Mouse (Mus musculus) MEL (cell line): ENCODE data around the gene Banf1. TPM values are rescaled to one million over a fixed set of nuclear protein-coding genes. Genes with fewer than 3 reads are reported as not detected.

ENCODE experiments used
- DNase-seq: peaks from one replicate; pipeline ENCODE4 v3.0.0; 2011; ENCODE audit warnings: low read depth, low spot score
- H3K27ac ChIP-seq: 2 replicates; pipeline ENCODE4 v1.5.1; 2012; ENCODE audit warnings: low read depth, mild to moderate bottlenecking, control low read depth, low read length, moderate library complexity; ENCODE audit not compliant: control insufficient read depth
- H3K27me3 ChIP-seq, 2 experiments: fragments of 150-350 bp in 1 of 2; sonication (generic) in 1 of 2; 2 replicates each; pipeline ENCODE4 v1.6.1; 2012; ENCODE audit warnings: low read length in 2 of 2, mild to moderate bottlenecking in 2 of 2, improper control_type of control experiment in 1 of 2, moderate library complexity in 1 of 2; ENCODE audit not compliant: insufficient read depth in 2 of 2, control insufficient read depth in 1 of 2
- H3K36me3 ChIP-seq, 2 experiments: 2 replicates each; pipeline ENCODE4 v1.6.1; 2012 to 2014; ENCODE audit warnings: low read length in 2 of 2, improper control_type of control experiment in 1 of 2, inconsistent platforms in 1 of 2, mild to moderate bottlenecking in 1 of 2; ENCODE audit not compliant: insufficient read depth in 2 of 2, control insufficient read depth in 1 of 2
- H3K4me1 ChIP-seq, 2 experiments: fragments of 150-350 bp in 1 of 2; sonication (generic) in 1 of 2; 2 replicates each; pipeline ENCODE4 v1.6.1; 2012; ENCODE audit warnings: low read length in 2 of 2, improper control_type of control experiment in 1 of 2, mild to moderate bottlenecking in 1 of 2; ENCODE audit not compliant: insufficient read depth in 2 of 2, control insufficient read depth in 1 of 2
- H3K4me3 ChIP-seq, 2 experiments: fragments of 150-350 bp in 1 of 2; sonication (generic) in 1 of 2; 2 replicates each; pipeline ENCODE4 v1.5.1; 2012; ENCODE audit warnings: low read depth in 2 of 2, low read length in 2 of 2, mild to moderate bottlenecking in 2 of 2, moderate library complexity in 2 of 2, control low read depth in 1 of 2, improper control_type of control experiment in 1 of 2; ENCODE audit not compliant: control insufficient read depth in 1 of 2, insufficient read depth in 1 of 2
- H3K79me2 ChIP-seq: 2 replicates; pipeline ENCODE4 v1.6.1; 2012; ENCODE audit warnings: mild to moderate bottlenecking, low read length, moderate library complexity; ENCODE audit not compliant: control insufficient read depth, poor library complexity, insufficient read depth
- H3K9ac ChIP-seq: 2 replicates; pipeline ENCODE4 v1.6.1; 2012; ENCODE audit warnings: low read depth, mild to moderate bottlenecking, control low read depth, low read length, moderate library complexity; ENCODE audit not compliant: control insufficient read depth, poor library complexity, severe bottlenecking
- H3K9me3 ChIP-seq: fragments of 150-350 bp; sonication (generic); replicated peaks from 2 replicates; pipeline ENCODE4 v1.6.1; 2012; ENCODE audit warnings: mild to moderate bottlenecking, low read length, improper control_type of control experiment, moderate library complexity; ENCODE audit not compliant: insufficient read depth
- BHLHE40 ChIP-seq: IDR thresholded peaks from 2 replicates; pipeline ENCODE4 v1.6.1; 2012; ENCODE audit warnings: low read depth, mild to moderate bottlenecking, inconsistent platforms, low read length, improper control_type of control experiment, borderline replicate concordance
- CHD1 ChIP-seq: IDR thresholded peaks from 2 replicates; pipeline ENCODE4 v1.6.1; 2012; ENCODE audit warnings: low read depth, mild to moderate bottlenecking, inconsistent platforms, low read length, improper control_type of control experiment
- CTCF ChIP-seq, 3 experiments: IDR thresholded peaks in 2 of 3; conservative IDR thresholded peaks in 1 of 3; 2 replicates each; pipeline ENCODE4 v1.5.1; 2011 to 2012; ENCODE audit warnings: low read length in 3 of 3, low read depth in 2 of 3, mild to moderate bottlenecking in 2 of 3, improper control_type of control experiment in 1 of 3, inconsistent platforms in 1 of 3, mixed read lengths in 1 of 3, moderate library complexity in 1 of 3; ENCODE audit not compliant: control insufficient read depth in 1 of 3, insufficient read depth in 1 of 3, poor library complexity in 1 of 3, severe bottlenecking in 1 of 3
- E2F4 ChIP-seq: IDR thresholded peaks from 2 replicates; pipeline ENCODE4 v1.6.1; 2011; ENCODE audit warnings: low read depth, low read length, improper control_type of control experiment, borderline replicate concordance
- ELF1 ChIP-seq: IDR thresholded peaks from 2 replicates; pipeline ENCODE4 v1.6.1; 2014; ENCODE audit warnings: low read depth, mild to moderate bottlenecking, inconsistent platforms, low read length, improper control_type of control experiment, moderate library complexity
- EP300 ChIP-seq, 2 experiments: IDR thresholded peaks; 2 replicates each; pipeline ENCODE4 v1.6.1; 2011; ENCODE audit warnings: improper control_type of control experiment in 2 of 2, low read length in 2 of 2, low read depth in 1 of 2, mild to moderate bottlenecking in 1 of 2
- ETS1 ChIP-seq: IDR thresholded peaks from 2 replicates; pipeline ENCODE4 v1.6.1; 2012; ENCODE audit warnings: low read depth, mild to moderate bottlenecking, inconsistent platforms, low read length, improper control_type of control experiment, moderate library complexity
- GABPA ChIP-seq: IDR thresholded peaks from 2 replicates; pipeline ENCODE4 v1.6.1; 2012; ENCODE audit warnings: low read depth, mild to moderate bottlenecking, inconsistent platforms, low read length, improper control_type of control experiment, moderate library complexity
- HCFC1 ChIP-seq: IDR thresholded peaks from 2 replicates; pipeline ENCODE4 v1.6.1; 2012; ENCODE audit warnings: low read depth, mild to moderate bottlenecking, inconsistent platforms, low read length, improper control_type of control experiment, moderate library complexity
- JUND ChIP-seq: IDR thresholded peaks from 2 replicates; pipeline ENCODE4 v1.6.1; 2011; ENCODE audit warnings: low read depth, mild to moderate bottlenecking, improper control_type of control experiment, low read length
- MAFK ChIP-seq: IDR thresholded peaks from 2 replicates; pipeline ENCODE4 v1.6.1; 2011; ENCODE audit warnings: low read depth, mild to moderate bottlenecking, low read length, improper control_type of control experiment, borderline replicate concordance
- MAX ChIP-seq: IDR thresholded peaks from 2 replicates; pipeline ENCODE4 v1.6.1; 2011; ENCODE audit warnings: low read length, improper control_type of control experiment
- MAZ ChIP-seq: IDR thresholded peaks from 2 replicates; pipeline ENCODE4 v1.6.1; 2012; ENCODE audit warnings: low read depth, mild to moderate bottlenecking, inconsistent platforms, low read length, improper control_type of control experiment
- MXI1 ChIP-seq: IDR thresholded peaks from 2 replicates; pipeline ENCODE4 v1.6.1; 2011; ENCODE audit warnings: mild to moderate bottlenecking, low read depth, low read length, improper control_type of control experiment
- MYB ChIP-seq: IDR thresholded peaks from 2 replicates; pipeline ENCODE4 v1.6.1; 2011; ENCODE audit warnings: mild to moderate bottlenecking, low read depth, low read length, improper control_type of control experiment
- MYC ChIP-seq: IDR thresholded peaks from 2 replicates; pipeline ENCODE4 v1.6.1; 2011; ENCODE audit warnings: low read depth, mild to moderate bottlenecking, low read length, improper control_type of control experiment, moderate library complexity
- NELFE ChIP-seq: IDR thresholded peaks from 2 replicates; pipeline ENCODE4 v1.6.1; 2011; ENCODE audit warnings: low read depth, low read length, improper control_type of control experiment
- NRF1 ChIP-seq: IDR thresholded peaks from 2 replicates; pipeline ENCODE4 v1.6.1; 2014; ENCODE audit warnings: low read depth, mild to moderate bottlenecking, inconsistent platforms, low read length, improper control_type of control experiment, moderate library complexity; ENCODE audit not compliant: poor library complexity, insufficient read depth, severe bottlenecking
- POLR2AphosphoS2 ChIP-seq: IDR thresholded peaks from 2 replicates; pipeline ENCODE4 v1.6.1; 2011; ENCODE audit warnings: low read length, improper control_type of control experiment
- RAD21 ChIP-seq: IDR thresholded peaks from 2 replicates; pipeline ENCODE4 v1.6.1; 2011; ENCODE audit warnings: mild to moderate bottlenecking, low read depth, low read length, improper control_type of control experiment
- RCOR1 ChIP-seq: IDR thresholded peaks from 2 replicates; pipeline ENCODE4 v1.6.1; 2012; ENCODE audit warnings: low read depth, mild to moderate bottlenecking, inconsistent platforms, low read length, improper control_type of control experiment
- SIN3A ChIP-seq: IDR thresholded peaks from 2 replicates; pipeline ENCODE4 v1.6.1; 2012; ENCODE audit warnings: low read length, improper control_type of control experiment, inconsistent platforms
- SMC3 ChIP-seq: IDR thresholded peaks from 2 replicates; pipeline ENCODE4 v1.6.1; 2011; ENCODE audit warnings: low read depth, low read length, improper control_type of control experiment
- TAL1 ChIP-seq: IDR thresholded peaks from 2 replicates; pipeline ENCODE4 v1.6.1; 2012; ENCODE audit warnings: mild to moderate bottlenecking, inconsistent platforms, low read length, moderate library complexity, mixed read lengths
- TBP ChIP-seq: IDR thresholded peaks from 2 replicates; pipeline ENCODE4 v1.8.0; 2011; ENCODE audit warnings: low read depth, low read length, improper control_type of control experiment
- UBTF ChIP-seq: IDR thresholded peaks from 2 replicates; pipeline ENCODE4 v1.6.1; 2012; ENCODE audit warnings: low read depth, mild to moderate bottlenecking, inconsistent platforms, low read length, improper control_type of control experiment, moderate library complexity, borderline replicate concordance; ENCODE audit not compliant: insufficient read depth
- USF2 ChIP-seq, 2 experiments: IDR thresholded peaks; 2 replicates each; pipeline ENCODE4 v1.6.1; 2011 to 2012; ENCODE audit warnings: improper control_type of control experiment in 2 of 2, low read length in 2 of 2, borderline replicate concordance in 1 of 2, inconsistent platforms in 1 of 2, low read depth in 1 of 2, mild to moderate bottlenecking in 1 of 2; ENCODE audit not compliant: insufficient read depth in 1 of 2
- ZC3H11A ChIP-seq: IDR thresholded peaks from 2 replicates; pipeline ENCODE4 v1.6.1; 2012; ENCODE audit warnings: low read depth, mild to moderate bottlenecking, inconsistent platforms, low read length, improper control_type of control experiment
- polyA plus RNA-seq, 2 experiments: library from polyadenylated mRNA; stranded (reverse) in 1 of 2; unstranded in 1 of 2; fragments of >175 nt in 1 of 2; fragments of >200 nt in 1 of 2; gene quantifications; 2 replicates each; pipeline versions ENCODE4 v1.2.1 to v1.2.4; 2012; ENCODE audit warnings: low replicate concordance in 2 of 2, low read depth in 1 of 2; ENCODE audit not compliant: insufficient read length in 2 of 2, insufficient read depth in 1 of 2, missing spikeins in 1 of 2
- total RNA-seq: library from RNA; depleted of rRNA; stranded (reverse); fragments of 300-350 nt; gene quantifications from 2 replicates; pipeline ENCODE4 v1.2.3, GENCODE M21; 2012

Banf1 gene
- total and polyA plus RNA-seq, 3 experiments = 207 to 1,168 (median 644) TPM

DNA sequence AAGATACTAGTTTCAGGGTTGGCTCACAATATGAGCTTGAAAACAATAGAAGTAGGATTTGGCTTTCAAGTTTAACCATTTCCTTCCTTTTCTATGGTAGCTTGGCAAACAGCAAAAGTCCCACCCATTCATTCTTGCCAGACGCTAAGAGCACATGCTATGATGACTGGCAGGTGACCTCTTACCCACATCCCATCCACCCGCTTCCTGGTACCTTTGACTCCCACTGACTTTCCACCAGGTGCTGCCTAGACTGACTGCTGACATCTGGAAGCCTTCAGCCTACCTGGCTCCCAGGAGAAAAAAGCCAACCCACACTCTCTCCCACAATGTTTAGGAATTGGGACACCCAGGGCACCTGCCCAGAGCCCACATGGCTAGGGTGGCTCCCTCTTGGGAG is 2.8 kb downstream of the Banf1 start:
- H3K27ac ChIP-seq = no peak overlapping the region
- no peak for DNase-seq
- H3K27me3 ChIP-seq = no peaks in the 10 kb centered on the region
- H3K9me3 ChIP-seq = no peaks in the 10 kb centered on the region
- H3K36me3 ChIP-seq = peaks cover 1 to 30% of the 10 kb centered on the region in 2 experiments; a peak in 3 of 4 replicates
- peaks cover under 1 to 34% of the 10 kb centered on the region in 2 experiments for H3K4me1 ChIP-seq
- peaks cover 39% of the 10 kb centered on the region for H3K79me2 ChIP-seq
- H3K4me3 ChIP-seq = no peak overlapping the region
- H3K9ac ChIP-seq = no peak overlapping the region
- TF ChIP-seq RCOR1 = no peak
- TF ChIP-seq MYC = no peak
- TF ChIP-seq JUND = no peak
- no peak for TF ChIP-seq BHLHE40
- TF ChIP-seq CHD1 = no peak
- no peak for TF ChIP-seq GABPA
- TF ChIP-seq MAZ = no peak
- no peak for TF ChIP-seq CTCF (IDR thresholded peaks at IDR 0.05 in 2 of 3, conservative IDR thresholded peaks at IDR 0.05 in 1 of 3; ENCODE audit: control insufficient read depth in 1 of 3, insufficient read depth in 1 of 3, low read depth in 2 of 3, low read length in 3 of 3, poor library complexity in 1 of 3, severe bottlenecking in 1 of 3)
- TF ChIP-seq ETS1 = no peak
- TF ChIP-seq NELFE = no peak
- no peak for TF ChIP-seq MAFK
- no peak for TF ChIP-seq POLR2AphosphoS2
- no peak for TF ChIP-seq TBP
- no peak for TF ChIP-seq MYB
- no peak for TF ChIP-seq SMC3
- TF ChIP-seq NRF1 = no peak
- TF ChIP-seq E2F4 = no peak
- no peak for TF ChIP-seq EP300 (IDR thresholded peaks at IDR 0.05; ENCODE audit: low read depth in 1 of 2, low read length in 2 of 2)

DNA sequence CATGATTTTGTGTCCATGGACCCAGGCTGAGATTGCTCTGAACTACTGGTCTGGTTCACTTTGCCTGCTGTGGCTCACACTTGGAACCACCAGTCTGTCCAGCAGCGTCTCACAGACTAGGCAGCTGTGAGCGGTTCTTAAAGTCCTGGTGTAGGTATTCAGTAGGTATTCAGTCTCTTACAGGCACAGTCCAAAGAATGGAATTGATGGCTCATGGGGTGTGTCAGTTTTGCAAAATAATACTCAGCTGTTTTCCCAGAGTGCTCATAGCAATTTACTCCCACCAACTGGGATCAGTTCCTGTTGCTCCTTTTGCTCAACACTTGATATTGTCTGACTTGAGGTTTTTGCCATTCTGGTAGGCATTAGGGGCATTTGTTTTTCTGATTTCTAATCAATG is 4.8 kb downstream of the Banf1 start:
- no peak for DNase-seq
- Histone ChIP-seq H3K79me2 (peaks cover 22% of the 10 kb centered on the region), H3K9ac (no peak overlapping the region), H3K4me1 (peaks cover 8 to 34% of the 10 kb centered on the region in 2 experiments), H3K36me3 (peaks cover 1 to 26% of the 10 kb centered on the region in 2 experiments; a peak in 2 of 4 replicates), H3K4me3 (no peak overlapping the region), H3K27ac (no peak overlapping the region), H3K9me3 (no peaks in the 10 kb centered on the region), H3K27me3 (no peaks in the 10 kb centered on the region)
- no peak for TF ChIP-seq MYB
- no peak for TF ChIP-seq CHD1
- no peak for TF ChIP-seq TAL1
- TF ChIP-seq HCFC1 = no peak
- no peak for TF ChIP-seq RAD21
- no peak for TF ChIP-seq MAX
- no peak for TF ChIP-seq ZC3H11A
- no peak for TF ChIP-seq ELF1
- no peak for TF ChIP-seq SMC3
- no peak for TF ChIP-seq MYC
- TF ChIP-seq UBTF = no peak
- no peak for TF ChIP-seq GABPA
- TF ChIP-seq MXI1 = no peak
- TF ChIP-seq USF2 (IDR thresholded peaks at IDR 0.05; ENCODE audit: borderline replicate concordance in 1 of 2, insufficient read depth in 1 of 2, low read depth in 1 of 2, low read length in 2 of 2) = no peak
- TF ChIP-seq SIN3A = no peak
- no peak for TF ChIP-seq CTCF (IDR thresholded peaks at IDR 0.05 in 2 of 3, conservative IDR thresholded peaks at IDR 0.05 in 1 of 3; ENCODE audit: control insufficient read depth in 1 of 3, insufficient read depth in 1 of 3, low read depth in 2 of 3, low read length in 3 of 3, poor library complexity in 1 of 3, severe bottlenecking in 1 of 3)
